Mouse (Mus musculus) small intestine, adult 2 months (tissue): ENCODE results near the gene Skil.

Experiments used
- CTCF ChIP-seq: fragments of 200-500 bp; IDR thresholded peaks from 2 replicates; pipeline ENCODE4 v1.5.1; 2012; ENCODE audit warnings: low read depth, mild to moderate bottlenecking, control low read depth, inconsistent platforms, low read length, moderate library complexity, mixed read lengths; ENCODE audit not compliant: insufficient replicate concordance, insufficient read length; ENCODE audit errors: extremely low read depth
- POLR2A ChIP-seq: fragments of 200-500 bp; IDR thresholded peaks from 2 replicates; pipeline ENCODE4 v1.6.1; 2012; ENCODE audit warnings: low read depth, mild to moderate bottlenecking, control low read depth, inconsistent platforms, low read length, moderate library complexity

GRCm38 (mm10) chr3:31109108-31109507 lies 14.2 kb downstream of the Skil start:
- TF ChIP-seq CTCF: no peak
- no peak for TF ChIP-seq POLR2A
